Mouse (Mus musculus) frontal cortex, postnatal 10 days (tissue): Measurements from ENCODE around the gene Fam43b.
"Not testable (repeated sequence)": the region's sequence is repeated elsewhere in the genome, so short reads cannot be mapped to it uniquely, and the experiment has no call there.

ENCODE experiments used
- DNase-seq, 2 experiments: peaks; one replicate each; pipeline ENCODE4 v3.0.0; 2022; ENCODE audit warnings: low spot score in 2 of 2, mixed read lengths in 1 of 2

Fam43b gene

DNA sequence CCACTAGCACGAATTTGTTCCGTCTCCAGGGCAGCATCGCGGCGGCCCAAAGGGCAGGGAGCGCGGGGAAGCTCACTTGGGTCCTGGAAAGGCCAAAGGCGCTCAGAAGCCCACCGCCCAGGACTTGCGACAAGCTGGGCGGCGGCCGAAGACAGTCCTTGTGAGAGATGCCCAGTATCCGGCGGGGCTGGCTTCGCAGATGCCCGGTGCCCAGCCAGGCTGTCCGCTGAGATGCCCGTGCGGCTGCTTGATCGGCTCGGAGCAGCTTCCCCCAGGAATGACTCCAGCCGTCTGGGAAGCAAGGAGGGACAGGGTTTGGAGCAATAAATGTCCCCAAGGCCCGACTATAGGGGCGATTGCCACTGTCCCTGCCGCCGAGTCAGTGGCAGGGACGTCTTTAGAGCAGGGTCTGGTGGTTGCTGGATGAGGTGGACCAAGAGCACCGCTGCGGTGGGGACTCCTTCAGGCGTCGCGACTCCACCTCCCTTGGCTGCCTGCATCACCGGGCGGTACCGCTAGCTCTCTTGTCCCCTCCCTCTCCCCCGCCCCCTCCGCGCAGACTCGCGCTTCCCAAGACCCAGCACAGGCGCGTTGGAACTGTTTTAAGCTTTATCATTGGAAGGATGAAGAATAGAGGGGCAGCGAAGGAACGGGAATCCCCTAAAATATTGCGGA, at the start of gene Fam43b:
Gene Fam43b (minus strand): TSS at position 558 of the 675 bp plus-strand sequence.
- DNase-seq, result peak; percentile 72 to 76

DNA sequence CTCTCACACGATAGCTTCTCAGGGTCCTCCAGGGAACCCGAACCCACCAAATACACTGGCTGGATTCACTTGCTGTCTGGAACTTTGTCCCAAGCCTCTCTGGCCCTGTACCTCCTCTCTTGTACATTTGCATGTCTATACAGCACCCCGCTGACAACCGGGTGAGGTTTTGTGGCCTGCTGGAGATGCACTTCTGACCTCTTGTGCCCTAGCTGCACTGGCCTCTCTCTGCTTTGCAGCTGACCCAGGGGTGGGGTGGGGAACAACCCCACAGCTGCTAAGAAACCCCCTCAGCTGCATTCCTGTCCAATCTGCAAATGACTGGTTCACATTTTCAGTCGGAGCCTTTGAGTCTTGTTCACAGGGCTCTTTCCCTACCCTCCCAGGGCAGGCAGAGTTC, 48.6 kb upstream of the Fam43b start:
- DNase-seq, result no peak

DNA sequence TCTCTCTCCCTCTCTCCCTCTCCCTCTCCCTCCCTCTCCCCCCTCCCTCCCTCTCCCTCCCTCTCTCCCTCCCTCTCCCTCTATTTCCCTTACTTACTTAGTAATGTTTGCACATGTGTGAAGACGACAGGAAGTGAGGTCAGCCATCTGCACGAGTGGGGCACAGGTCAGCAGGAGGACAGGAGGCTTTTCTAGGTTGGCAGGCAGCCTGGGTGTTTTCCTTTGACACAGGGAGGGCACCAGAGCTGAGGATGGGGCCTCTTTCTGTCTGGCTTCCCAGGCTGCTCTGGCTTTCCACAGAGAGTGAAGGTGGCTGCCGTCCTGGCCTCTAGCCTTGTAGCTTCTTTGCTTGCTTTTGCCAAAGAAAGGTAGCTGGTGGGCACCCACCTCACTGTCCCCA, 43.7 kb upstream of the Fam43b start:
- no peak for DNase-seq

GRCm38 (mm10) chr4:138434347-138435316, 38.3 kb upstream of the Fam43b start, which contains the start of gene Mul1:
Gene Mul1 (plus strand): TSS chr4:138434671.
- peak; percentile 96 for DNase-seq

- no peak for DNase-seq
These were observed 35.0 kb upstream of the Fam43b start for GRCm38 (mm10) chr4:138431340-138431739.

DNA sequence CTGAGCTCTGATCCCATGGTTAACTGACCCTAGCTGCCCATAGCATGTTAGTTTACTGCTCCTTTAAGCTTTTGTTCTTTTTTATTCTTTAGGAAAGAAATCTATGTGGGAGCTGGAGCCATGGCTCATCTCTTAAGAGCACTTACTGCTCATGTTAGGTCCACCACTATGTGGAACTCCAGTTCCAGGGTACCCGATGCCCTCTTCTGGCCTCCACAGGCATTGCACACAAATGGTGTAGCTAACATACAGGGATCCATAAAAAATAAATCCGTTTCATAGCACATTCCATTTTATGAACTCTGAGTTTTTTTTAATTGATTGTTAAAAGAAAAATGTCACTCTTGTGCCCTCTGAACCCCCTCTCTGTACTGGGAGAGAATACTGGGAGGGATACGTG, 33.5 kb upstream of the Fam43b start:
- DNase-seq, result peak in 1 of 2 experiments; percentile 53

DNA sequence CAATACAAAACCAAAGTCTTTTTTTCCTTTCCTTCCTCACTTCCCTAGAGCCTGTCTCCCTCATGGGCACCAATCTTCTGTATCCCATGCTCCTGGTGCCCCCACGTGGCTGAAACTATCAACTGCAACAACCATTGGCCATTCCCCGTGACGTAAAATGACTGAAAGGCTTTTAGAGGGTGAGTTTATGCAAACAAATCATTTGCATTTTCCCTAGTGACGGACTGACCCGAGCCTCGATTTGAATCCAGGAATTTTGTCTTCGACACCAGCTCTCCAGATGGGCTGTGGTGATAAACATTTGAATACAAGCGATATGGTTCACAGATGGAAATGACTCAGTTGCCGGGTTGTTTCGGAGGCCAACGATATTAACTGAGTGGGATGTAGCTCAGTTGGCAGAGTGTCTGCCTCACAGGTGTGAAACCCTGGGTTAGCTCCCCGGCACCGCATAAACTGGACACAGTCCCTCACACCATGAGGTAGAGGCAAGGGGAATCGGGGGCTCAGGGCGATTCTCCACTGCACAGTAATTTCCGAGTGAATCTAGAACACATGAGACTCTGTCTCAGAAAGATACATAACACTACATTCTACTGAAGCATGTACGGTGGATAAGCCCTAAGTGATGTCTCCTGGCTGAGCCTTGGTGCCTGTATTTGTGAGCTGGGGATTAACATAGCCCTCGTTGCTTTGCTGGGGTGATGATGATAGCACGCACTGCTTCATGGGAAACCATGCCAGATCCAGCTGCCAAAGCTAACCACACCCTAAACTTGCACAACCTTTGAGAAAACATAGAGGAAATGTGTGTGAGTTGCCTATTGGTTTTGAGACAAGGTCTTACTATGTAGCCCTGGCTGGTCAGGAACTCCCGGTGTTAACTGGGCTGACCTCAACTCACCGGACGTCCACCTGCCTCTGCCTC, 30.7 kb upstream of the Fam43b start:
- peak; percentile 79 to 86 for DNase-seq

DNA sequence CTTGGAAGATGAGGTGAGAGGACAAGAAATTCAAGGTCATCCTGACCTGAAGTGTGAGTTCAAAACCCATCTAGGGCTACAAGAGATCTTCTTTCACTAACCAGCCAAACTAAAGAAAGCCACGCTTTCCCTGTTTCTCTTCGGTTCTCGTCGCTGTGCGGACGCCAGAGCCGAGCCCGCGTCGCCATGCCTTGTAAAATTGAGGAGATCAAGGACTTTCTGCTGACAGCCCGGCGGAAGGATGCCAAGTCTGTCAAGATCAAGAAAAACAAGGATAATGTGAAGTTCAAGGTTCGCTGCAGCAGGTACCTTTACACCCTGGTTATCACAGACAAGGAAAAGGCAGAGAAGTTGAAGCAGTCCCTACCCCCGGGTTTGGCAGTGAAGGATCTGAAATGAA, 29.3 kb upstream of the Fam43b start:
- DNase-seq, result not testable (repeated sequence)

DNA sequence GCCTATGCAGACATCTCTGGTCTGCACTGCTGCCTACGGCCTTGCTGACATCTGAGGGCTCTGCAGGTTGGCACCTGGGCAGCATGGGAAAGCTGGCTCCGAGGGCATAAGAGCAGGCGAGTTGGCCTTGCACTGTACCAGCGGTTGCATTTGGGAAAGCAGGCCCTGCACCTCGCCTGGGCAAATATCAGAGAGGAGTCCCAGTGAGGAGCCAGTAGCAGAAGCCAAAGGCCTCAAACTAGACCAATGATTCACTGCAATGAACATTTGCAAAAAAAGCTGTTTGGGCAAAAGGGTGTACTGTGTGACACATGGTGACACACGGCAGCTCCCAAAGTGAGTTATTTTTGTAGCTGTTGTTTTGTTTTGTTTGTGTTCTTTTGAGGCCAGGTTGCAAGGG, 28.7 kb upstream of the Fam43b start:
- no peak for DNase-seq

- no peak for DNase-seq
These were observed 22.1 kb upstream of the Fam43b start for GRCm38 (mm10) chr4:138418340-138418957.

DNA sequence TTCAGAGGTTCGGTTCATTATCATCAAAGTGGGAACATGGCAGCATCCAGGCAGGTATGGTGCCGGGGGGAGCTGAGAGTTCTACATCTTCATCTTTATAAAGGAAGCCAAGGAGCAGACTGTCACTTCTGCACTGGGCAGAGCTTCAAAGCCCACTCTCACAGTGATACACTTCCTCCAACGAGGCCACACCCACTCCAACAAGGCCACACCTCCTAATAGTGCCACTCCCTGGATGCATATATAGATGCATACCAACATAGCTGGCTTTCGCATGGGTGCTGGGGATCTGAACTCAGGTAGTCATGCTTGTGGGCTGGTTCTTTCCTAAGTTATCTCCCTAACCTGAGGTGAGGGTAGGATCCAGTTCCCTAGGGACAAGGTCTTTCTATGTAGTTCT, 21.6 kb upstream of the Fam43b start:
- DNase-seq, result no peak

GRCm38 (mm10) chr4:138416414-138416813, 20.1 kb upstream of the Fam43b start:
- DNase-seq, result no peak

- no peak for DNase-seq
These were observed 19.7 kb upstream of the Fam43b start for GRCm38 (mm10) chr4:138415991-138416390.

DNA sequence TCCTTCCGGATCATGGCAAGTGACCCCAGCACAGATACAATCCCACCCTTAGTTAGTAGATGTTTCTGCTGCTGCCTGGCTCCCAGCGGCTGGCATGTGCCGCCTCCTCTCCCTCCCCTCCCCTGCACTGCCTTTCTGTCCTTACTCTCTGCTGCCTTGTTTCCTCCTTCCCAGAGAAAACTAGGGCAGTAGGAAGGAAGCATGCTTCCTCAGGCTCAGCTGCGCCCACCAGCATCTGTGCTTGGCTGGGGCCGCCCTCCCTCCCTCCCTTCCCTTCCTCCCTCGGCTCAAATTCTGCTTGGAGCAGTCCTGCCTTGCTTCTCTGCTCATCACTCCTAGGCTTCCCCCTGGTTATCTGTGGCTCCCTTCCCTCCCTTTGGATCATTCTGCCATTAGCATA, 18.4 kb upstream of the Fam43b start:
- peak; percentile 38 to 61 for DNase-seq

DNA sequence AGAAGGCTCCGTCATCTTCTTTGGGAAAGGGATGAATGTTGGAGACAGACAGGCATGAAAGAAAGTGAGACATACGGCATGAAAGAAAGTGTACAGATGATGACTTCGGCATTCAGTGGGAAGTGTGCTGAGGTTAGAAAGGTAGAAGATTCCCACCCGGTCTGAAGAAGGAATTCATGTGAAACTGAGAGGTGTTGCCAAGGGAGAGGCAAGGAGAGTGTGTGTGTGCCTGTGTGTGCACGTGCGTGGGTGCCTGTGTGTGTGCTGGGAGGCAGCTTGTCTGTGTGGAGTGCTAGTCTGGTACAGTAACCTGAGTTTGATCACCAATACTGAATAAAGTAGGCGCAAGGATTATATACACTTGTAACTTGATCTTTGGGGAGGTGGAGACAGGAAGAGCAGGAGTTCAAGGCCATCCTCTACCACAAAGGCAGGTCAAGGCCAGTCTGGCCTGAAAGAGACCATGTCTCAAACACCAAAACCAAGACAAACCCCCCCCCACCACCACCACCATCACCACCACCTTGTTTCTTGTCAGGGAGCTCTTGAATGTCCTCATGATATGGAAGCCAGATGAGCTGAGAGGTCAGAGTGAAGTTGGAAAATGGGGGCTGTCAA, 15.3 kb upstream of the Fam43b start:
- DNase-seq, result no peak

GRCm38 (mm10) chr4:138411011-138411410, 14.7 kb upstream of the Fam43b start:
- DNase-seq, result no peak

DNA sequence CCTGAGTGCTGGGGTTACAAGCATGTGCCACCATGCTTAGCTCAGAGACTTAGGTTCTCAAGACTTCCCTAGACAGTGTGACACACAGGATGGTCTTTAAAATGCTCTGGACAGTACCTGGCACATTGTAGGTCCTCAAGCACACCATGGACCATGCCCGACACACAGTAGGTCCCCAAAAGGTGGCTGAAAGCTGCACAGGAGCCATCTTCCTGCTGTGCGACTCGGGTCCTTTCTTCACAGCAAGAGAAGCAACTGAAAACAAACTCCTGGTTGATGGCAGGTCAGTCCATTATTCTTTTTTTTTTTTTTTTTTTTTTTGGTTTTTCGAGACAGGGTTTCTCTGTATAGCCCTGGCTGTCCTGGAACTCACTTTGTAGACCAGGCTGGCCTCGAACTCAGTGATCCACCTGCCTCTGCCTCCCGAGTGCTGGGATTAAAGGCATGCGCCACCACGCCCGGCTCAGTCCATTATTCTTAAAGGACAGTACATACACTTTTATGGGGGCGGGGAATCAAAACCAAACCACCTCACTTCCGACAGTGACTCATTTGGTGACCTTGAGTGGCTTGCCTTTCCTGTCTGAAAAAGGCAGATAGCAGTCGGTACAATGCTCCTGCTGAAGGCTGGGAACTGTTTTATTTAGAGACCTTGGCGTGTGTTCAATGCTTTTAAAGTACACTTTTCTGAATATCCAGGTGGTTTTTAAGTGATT, 11.3 kb upstream of the Fam43b start:
- DNase-seq, result no peak

DNA sequence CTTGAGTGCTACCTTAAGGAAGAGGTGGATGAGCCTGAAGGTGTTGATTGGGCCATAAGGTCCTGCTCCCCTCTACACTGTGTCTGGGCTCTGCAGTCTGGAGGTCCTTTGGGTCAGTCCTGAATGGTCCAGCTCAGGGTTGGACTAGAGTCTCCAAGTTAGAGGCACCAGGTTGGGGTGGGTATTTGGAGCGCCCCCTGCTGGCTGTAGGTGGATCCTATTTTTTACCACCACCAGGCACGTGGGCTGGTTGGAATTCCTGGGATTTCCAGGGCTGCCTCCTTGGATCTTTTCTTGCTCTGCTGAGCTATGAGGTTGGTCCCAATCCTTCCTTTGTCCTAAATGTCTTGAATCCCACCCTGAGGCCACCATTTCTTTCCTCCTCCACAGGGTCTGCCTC, 8.5 kb upstream of the Fam43b start:
- no peak for DNase-seq

GRCm38 (mm10) chr4:138396711-138397110, 383 bp upstream of the Fam43b start:
- no peak for DNase-seq
